Mouse (Mus musculus) embryonic facial prominence, embryonic 10.5 days (tissue): ENCODE measurements at regions not wholly inside any gene's neighbourhood (a gene's known extent, or its start where the extent isn't known, plus 50 kb on each side); places are given as distances from the start of the nearest gene placed in this dataset.

Experiments
- DNase-seq: peaks from one replicate; pipeline ENCODE4 v3.0.0-alpha.2; 2017; ENCODE audit warnings: low spot score
- H3K27ac ChIP-seq: fragments of 300-500 bp; sonication (generic); replicated peaks from 2 replicates; pipeline ENCODE4 v1.5.1; 2016; ENCODE audit warnings: mild to moderate bottlenecking
- H3K27me3 ChIP-seq: fragments of 300-500 bp; sonication (generic); replicated peaks from 2 replicates; pipeline ENCODE4 v1.6.1; 2016; ENCODE audit warnings: low read depth, mild to moderate bottlenecking; ENCODE audit not compliant: poor library complexity, severe bottlenecking
- H3K36me3 ChIP-seq: fragments of 300-500 bp; sonication (generic); replicated peaks from 2 replicates; pipeline ENCODE4 v1.6.1; 2016; ENCODE audit warnings: mild to moderate bottlenecking, moderate library complexity
- H3K4me1 ChIP-seq: fragments of 300-500 bp; sonication (generic); 2 replicates; pipeline ENCODE4 v1.6.1; 2016
- H3K4me3 ChIP-seq: fragments of 300-500 bp; sonication (generic); 2 replicates; pipeline ENCODE4 v1.5.1; 2016; ENCODE audit warnings: mild to moderate bottlenecking, moderate library complexity
- H3K9me3 ChIP-seq: fragments of 300-500 bp; sonication (generic); 2 replicates; pipeline ENCODE4 v1.6.1; 2016; ENCODE audit warnings: mild to moderate bottlenecking
- WGBS: fragments of 180-500 bp; shearing (Covaris S2); methylation state at CpG from one replicate; pipeline ENCODE4 v1.1.7; 2016; 5-methylcytosine and 5-hydroxymethylcytosine counted together

DNA sequence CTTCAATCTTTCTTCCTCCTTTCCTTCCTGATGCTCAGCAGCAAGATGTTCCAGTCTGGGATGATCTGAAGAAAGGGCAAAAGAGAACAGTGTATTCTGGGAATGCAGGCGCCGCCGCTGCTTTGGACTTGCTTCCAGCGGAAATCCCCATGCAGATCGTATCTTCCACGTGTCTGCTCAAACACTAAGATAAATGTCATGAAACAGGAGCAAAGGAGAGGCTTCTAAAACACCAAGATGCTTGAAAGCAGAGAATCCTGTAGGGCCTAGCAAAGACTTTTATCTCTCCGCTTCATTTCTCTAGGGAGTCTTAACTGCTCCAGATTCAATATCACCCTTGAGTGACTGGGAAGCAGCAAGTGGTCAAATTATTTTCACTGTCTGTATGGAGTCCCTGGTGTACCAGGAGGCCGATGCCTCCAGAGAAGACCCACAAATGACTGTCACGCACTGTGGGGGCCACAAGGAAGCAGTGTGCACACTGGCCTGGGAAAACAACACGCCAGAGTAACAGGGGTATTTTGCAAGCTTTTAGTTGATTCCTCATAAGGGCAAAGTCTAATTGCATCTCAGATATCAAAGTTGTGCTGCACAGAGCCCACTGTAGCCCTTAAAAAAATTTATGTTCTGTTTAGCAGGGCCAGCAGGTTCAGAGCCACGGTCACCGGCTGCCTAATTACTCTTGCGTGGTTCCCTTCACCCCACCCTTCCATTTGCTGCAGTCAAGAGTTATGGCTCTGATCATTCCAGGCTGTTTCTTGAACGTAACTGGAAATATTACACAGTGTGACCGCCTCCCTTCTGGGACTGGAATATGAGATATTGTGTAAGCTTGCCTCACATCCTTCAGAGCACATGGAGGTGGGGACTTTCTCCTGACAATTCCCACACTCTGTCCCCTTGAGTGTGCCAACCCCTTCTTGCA lies 161.7 kb downstream of the Gm10260 start:
- H3K9me3 ChIP-seq = 0 out of 2 replicates have a peak, but pooled peaks cover 3% of the 10 kb centered on the region
- H3K4me1 ChIP-seq = peaks cover 27% of the 10 kb centered on the region
- H3K36me3 ChIP-seq = no peaks in the 10 kb centered on the region
- no peak overlapping the region for H3K27ac ChIP-seq
- no peak for DNase-seq
- H3K4me3 ChIP-seq = no peak overlapping the region
- WGBS = 83% methylated on average over 15 of the region's 15 CpGs
- H3K27me3 ChIP-seq = no peaks in the 10 kb centered on the region

DNA sequence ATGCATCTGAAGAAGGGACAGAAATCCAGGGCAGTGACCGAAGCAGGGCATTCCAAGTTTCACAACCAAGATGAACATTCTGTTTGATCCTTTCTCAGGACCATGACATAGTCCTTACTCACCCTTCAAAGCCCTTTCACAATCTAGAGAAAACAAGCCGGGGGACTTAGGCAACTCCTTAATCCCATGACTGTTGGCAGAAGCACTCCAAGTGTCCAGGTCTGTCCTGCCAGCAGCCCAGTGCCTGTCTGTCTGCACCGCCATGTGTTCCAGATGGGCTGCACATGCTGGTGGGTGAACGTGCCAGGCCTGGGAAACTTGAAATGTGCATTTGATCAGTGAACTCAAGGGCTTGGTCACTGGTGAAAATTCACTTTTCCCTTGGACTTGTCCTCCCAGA lies 165.6 kb downstream of the Gm10260 start:
- no peaks in the 10 kb centered on the region for H3K27me3 ChIP-seq
- H3K4me3 ChIP-seq = no peak overlapping the region
- H3K27ac ChIP-seq = no peak overlapping the region
- no peaks in the 10 kb centered on the region for H3K36me3 ChIP-seq
- DNase-seq = no peak
- peaks cover 8% of the 10 kb centered on the region for H3K4me1 ChIP-seq
- WGBS = 95% methylated on average over 4 of the region's 4 CpGs
- 0 out of 2 replicates have a peak, but pooled peaks cover 3% of the 10 kb centered on the region for H3K9me3 ChIP-seq

GRCm38 (mm10) chr13:97589626-97590025 lies 170.8 kb downstream of the Gm10260 start:
- no peak overlapping the region for H3K4me3 ChIP-seq
- WGBS = 69% methylated on average over 8 of the region's 8 CpGs
- no peak overlapping the region for H3K27ac ChIP-seq
- no peaks in the 10 kb centered on the region for H3K36me3 ChIP-seq
- H3K9me3 ChIP-seq = peaks cover 5% of the 10 kb centered on the region; the same call in 1 of the 2 replicates
- DNase-seq = no peak
- no peaks in the 10 kb centered on the region for H3K27me3 ChIP-seq
- peaks cover 22% of the 10 kb centered on the region for H3K4me1 ChIP-seq

- Histone ChIP-seq H3K9me3 (peaks cover 5% of the 10 kb centered on the region; the same call in 1 of the 2 replicates), H3K36me3 (no peaks in the 10 kb centered on the region), H3K4me1 (peaks cover 27% of the 10 kb centered on the region), H3K27ac (no peak overlapping the region), H3K4me3 (no peak overlapping the region), H3K27me3 (no peaks in the 10 kb centered on the region)
- WGBS = 25% methylated on average over 1 of the region's 1 CpGs
- DNase-seq = no peak
These were observed 172.3 kb downstream of the Gm10260 start for GRCm38 (mm10) chr13:97588085-97588484.

- Histone ChIP-seq H3K4me1 (peaks cover 27% of the 10 kb centered on the region), H3K27ac (no peak overlapping the region), H3K27me3 (no peaks in the 10 kb centered on the region), H3K4me3 (no peak overlapping the region), H3K9me3 (peaks cover 5% of the 10 kb centered on the region; the same call in 1 of the 2 replicates), H3K36me3 (no peaks in the 10 kb centered on the region)
- DNase-seq = no peak
- 80% methylated on average over 1 of the region's 1 CpGs for WGBS
These were observed 173.3 kb downstream of the Gm10260 start for GRCm38 (mm10) chr13:97587088-97587487.

DNA sequence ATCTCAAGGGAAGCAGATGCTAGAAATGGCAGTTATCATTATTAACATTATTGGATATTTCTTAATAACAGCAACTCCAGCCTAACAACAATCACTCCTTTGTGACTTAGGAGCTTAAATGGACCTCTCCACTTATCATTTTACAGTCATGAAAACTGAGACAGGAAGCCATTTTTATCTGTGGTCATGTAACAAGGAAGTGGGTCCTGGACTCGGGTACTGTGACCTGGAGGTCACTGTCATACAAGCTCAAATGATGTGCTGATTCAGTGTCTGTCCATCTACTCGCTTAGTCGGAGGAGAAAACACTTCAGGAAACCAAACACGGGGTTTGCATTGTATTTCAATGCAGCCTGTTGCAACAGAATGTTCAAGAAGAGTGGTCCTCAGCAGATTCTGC lies 176.4 kb downstream of the Gm10260 start:
- Histone ChIP-seq H3K9me3 (peaks cover 5% of the 10 kb centered on the region; the same call in 1 of the 2 replicates), H3K4me1 (peaks cover 39% of the 10 kb centered on the region), H3K27me3 (no peaks in the 10 kb centered on the region), H3K36me3 (no peaks in the 10 kb centered on the region), H3K4me3 (no peak overlapping the region), H3K27ac (no peak overlapping the region)
- DNase-seq = no peak
- 71% methylated on average over 4 of the region's 4 CpGs for WGBS

- H3K4me1 ChIP-seq = peaks cover 42% of the 10 kb centered on the region
- WGBS = 83% methylated on average over 4 of the region's 4 CpGs
- no peak overlapping the region for H3K4me3 ChIP-seq
- no peaks in the 10 kb centered on the region for H3K9me3 ChIP-seq
- DNase-seq = no peak
- no peaks in the 10 kb centered on the region for H3K27me3 ChIP-seq
- no peak overlapping the region for H3K27ac ChIP-seq
- H3K36me3 ChIP-seq = no peaks in the 10 kb centered on the region
These were observed 179.1 kb downstream of the Gm10260 start for GRCm38 (mm10) chr13:97581380-97581779.

DNA sequence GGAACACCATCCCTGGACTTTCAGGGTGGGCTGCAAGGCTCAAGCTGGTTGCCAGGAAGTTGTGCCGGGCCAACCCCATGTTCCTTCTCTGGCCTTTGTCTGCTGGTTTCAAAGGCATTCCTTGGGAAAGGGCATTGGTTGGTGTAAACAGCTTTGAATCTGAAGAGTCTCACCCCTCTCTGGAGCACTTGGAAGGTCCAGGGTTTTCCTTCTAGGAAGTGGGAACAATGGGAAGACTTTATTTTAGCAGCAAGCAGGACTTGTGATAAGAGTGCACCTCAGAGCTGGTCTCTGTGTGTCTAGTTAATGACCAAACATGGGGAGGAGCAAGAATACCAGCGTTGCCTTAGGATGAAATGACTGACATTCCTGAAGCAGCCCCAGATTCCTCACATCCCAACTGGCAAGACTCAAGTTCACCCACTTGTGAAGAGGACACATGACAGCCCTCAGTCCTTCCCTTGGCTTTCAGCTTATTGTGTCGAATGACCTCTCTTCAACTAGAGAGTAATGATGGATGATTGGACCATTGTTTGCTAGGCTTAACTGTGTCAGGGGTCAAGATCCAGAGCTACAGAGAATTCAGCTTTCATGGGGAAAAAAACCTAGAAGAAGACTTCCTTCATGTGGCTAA lies 180.1 kb downstream of the Gm10260 start:
- H3K36me3 ChIP-seq = no peaks in the 10 kb centered on the region
- H3K27me3 ChIP-seq = peaks cover 8% of the 10 kb centered on the region; the same call in 1 of the 2 replicates
- WGBS = 33% methylated on average over 3 of the region's 3 CpGs
- peak overlapping the region; percentile 41 for H3K27ac ChIP-seq
- peaks cover 42% of the 10 kb centered on the region for H3K4me1 ChIP-seq
- H3K9me3 ChIP-seq = no peaks in the 10 kb centered on the region
- no peak overlapping the region for H3K4me3 ChIP-seq
- DNase-seq = peak; percentile 25

GRCm38 (mm10) chr13:97578595-97578994 lies 181.8 kb downstream of the Gm10260 start:
- Histone ChIP-seq H3K27ac (0 out of 2 replicates have a peak overlapping the region, but pooled peaks have one; percentile 15), H3K36me3 (no peaks in the 10 kb centered on the region), H3K27me3 (peaks cover 8% of the 10 kb centered on the region; the same call in 1 of the 2 replicates), H3K4me1 (peaks cover 43% of the 10 kb centered on the region), H3K4me3 (no peak overlapping the region), H3K9me3 (no peaks in the 10 kb centered on the region)
- 81% methylated on average over 5 of the region's 5 CpGs for WGBS
- DNase-seq = no peak

DNA sequence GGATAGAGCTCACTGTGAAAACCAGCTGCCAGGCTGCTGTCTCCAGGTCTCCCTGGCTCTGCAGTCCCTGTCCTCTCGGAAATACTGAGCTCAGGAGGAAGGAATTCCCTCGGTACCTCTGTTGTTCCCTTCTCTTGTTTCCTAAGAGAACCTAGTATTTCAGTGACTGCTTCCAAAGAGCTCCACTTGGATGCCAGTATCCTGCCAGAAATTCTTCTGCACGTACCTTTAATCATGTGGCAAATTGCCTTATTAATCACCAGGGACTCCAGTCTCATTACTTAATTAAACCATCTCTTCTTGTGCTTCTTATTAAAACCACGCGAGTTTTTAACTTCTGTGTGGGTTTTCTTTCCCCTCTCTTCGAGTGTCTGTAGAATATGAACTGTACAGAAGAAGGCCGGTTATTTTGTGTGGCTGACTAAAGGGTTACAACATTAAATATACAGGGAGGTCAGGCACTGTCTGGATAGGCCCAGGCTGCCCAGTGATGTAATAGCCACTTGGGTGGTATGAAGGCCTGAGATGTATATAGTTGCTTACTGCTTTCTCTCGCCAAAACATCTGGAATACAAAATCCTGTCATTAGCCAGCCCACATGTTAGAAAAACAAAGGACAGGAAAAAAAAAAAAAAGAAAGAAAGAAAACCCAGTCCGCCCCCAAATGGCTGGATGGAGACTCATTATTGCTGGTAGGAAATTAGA lies 183.2 kb downstream of the Gm10260 start:
- Histone ChIP-seq H3K27me3 (peaks cover 8% of the 10 kb centered on the region; the same call in 1 of the 2 replicates), H3K27ac (peak overlapping the region; percentile 31; the same call in 1 of the 2 replicates), H3K4me1 (peaks cover 56% of the 10 kb centered on the region), H3K4me3 (no peak overlapping the region), H3K9me3 (no peaks in the 10 kb centered on the region), H3K36me3 (no peaks in the 10 kb centered on the region)
- WGBS = 49% methylated on average over 9 of the region's 9 CpGs
- DNase-seq = peak; percentile 33

- peaks cover 42% of the 10 kb centered on the region for H3K4me1 ChIP-seq
- WGBS = 34% methylated on average over 3 of the region's 3 CpGs
- H3K4me3 ChIP-seq = no peak overlapping the region
- H3K27ac ChIP-seq = peak overlapping the region; percentile 37
- H3K36me3 ChIP-seq = no peaks in the 10 kb centered on the region
- no peaks in the 10 kb centered on the region for H3K9me3 ChIP-seq
- H3K27me3 ChIP-seq = peaks cover 8% of the 10 kb centered on the region; the same call in 1 of the 2 replicates
- no peak for DNase-seq
These were observed 186.8 kb downstream of the Gm10260 start for GRCm38 (mm10) chr13:97573601-97574000.

GRCm38 (mm10) chr13:97572352-97572751 lies 188.1 kb downstream of the Gm10260 start:
- H3K36me3 ChIP-seq = no peaks in the 10 kb centered on the region
- H3K27ac ChIP-seq = no peak overlapping the region
- peaks cover 34% of the 10 kb centered on the region for H3K4me1 ChIP-seq
- H3K27me3 ChIP-seq = peaks cover 8% of the 10 kb centered on the region; the same call in 1 of the 2 replicates
- 49% methylated on average over 3 of the region's 3 CpGs for WGBS
- no peak overlapping the region for H3K4me3 ChIP-seq
- no peak for DNase-seq
- H3K9me3 ChIP-seq = no peaks in the 10 kb centered on the region
